Mouse (Mus musculus): Measurements from ENCODE around the gene Ap5z1.

Gene Ap5z1

GRCm38 (mm10) chr5:142439911-142440432 is 23.8 kb upstream of the Ap5z1 start:
- DNase-seq (ENCODE audit: low spot score), result no peak

- peak; percentile 94 for DNase-seq (ENCODE audit: low spot score)
Observed at GRCm38 (mm10) chr5:142440451-142441147, 23.1 kb upstream of the Ap5z1 start.

- DNase-seq (ENCODE audit: low spot score), result no peak
Observed at GRCm38 (mm10) chr5:142441332-142442044, 22.3 kb upstream of the Ap5z1 start.

GRCm38 (mm10) chr5:142442045-142442440 is 21.7 kb upstream of the Ap5z1 start:
- DNase-seq (ENCODE audit: low spot score), result no peak

- no peak for DNase-seq (ENCODE audit: low spot score)
Observed at GRCm38 (mm10) chr5:142443514-142443913, 20.2 kb upstream of the Ap5z1 start.

GRCm38 (mm10) chr5:142443994-142444393 is 19.8 kb upstream of the Ap5z1 start:
- DNase-seq (ENCODE audit: low spot score), result no peak

- no peak for DNase-seq (ENCODE audit: low spot score)
Observed at GRCm38 (mm10) chr5:142444791-142445531, 18.8 kb upstream of the Ap5z1 start.

- no peak for DNase-seq (ENCODE audit: low spot score)
Observed at GRCm38 (mm10) chr5:142445709-142446108, 18.0 kb upstream of the Ap5z1 start.

GRCm38 (mm10) chr5:142448076-142448475 is 15.7 kb upstream of the Ap5z1 start:
- DNase-seq (ENCODE audit: low spot score), result peak; percentile 97

- DNase-seq (ENCODE audit: low spot score), result no peak
Observed at GRCm38 (mm10) chr5:142448623-142449022, 15.1 kb upstream of the Ap5z1 start.

- DNase-seq (ENCODE audit: low spot score), result no peak
Observed at GRCm38 (mm10) chr5:142450846-142451245, 12.9 kb upstream of the Ap5z1 start.

- peak; percentile 84 for DNase-seq (ENCODE audit: low spot score)
Observed at GRCm38 (mm10) chr5:142451759-142452158, 12.0 kb upstream of the Ap5z1 start.

GRCm38 (mm10) chr5:142453742-142454141 is 10.0 kb upstream of the Ap5z1 start:
- no peak for DNase-seq (ENCODE audit: low spot score)

- no peak for DNase-seq (ENCODE audit: low spot score)
Observed at GRCm38 (mm10) chr5:142456318-142456717, 7.4 kb upstream of the Ap5z1 start.

- no peak for DNase-seq (ENCODE audit: low spot score)
Observed at GRCm38 (mm10) chr5:142457345-142457744, 6.4 kb upstream of the Ap5z1 start.

GRCm38 (mm10) chr5:142458791-142459557 is 4.8 kb upstream of the Ap5z1 start:
- DNase-seq (ENCODE audit: low spot score), result no peak

- no peak for DNase-seq (ENCODE audit: low spot score)
Observed at GRCm38 (mm10) chr5:142459834-142460233, 3.9 kb upstream of the Ap5z1 start.

GRCm38 (mm10) chr5:142461942-142462640 is 1.7 kb upstream of the Ap5z1 start:
- DNase-seq (ENCODE audit: low spot score), result no peak

- no peak for DNase-seq (ENCODE audit: low spot score)
Observed at GRCm38 (mm10) chr5:142462641-142462948, 1.1 kb upstream of the Ap5z1 start.

GRCm38 (mm10) chr5:142463011-142463410 is 733 bp upstream of the Ap5z1 start:
- no peak for DNase-seq (ENCODE audit: low spot score)

GRCm38 (mm10) chr5:142468375-142468774 is 4.6 kb downstream of the Ap5z1 start:
- DNase-seq (ENCODE audit: low spot score), result no peak

Data from embryo, embryonic 10.5 days (tissue).